Mouse (Mus musculus): ENCODE measurements around the gene Tdp2.
A peak's percentile ranks its signal among the peaks of the same experiment; 100 is the strongest.

Gene Tdp2

GRCm38 (mm10) chr13:24831353-24832130 is at the start of gene Tdp2, which contains the start of gene Acot13:
Gene Tdp2, plus strand, starts transcription at chr13:24831679.
Gene Acot13, minus strand, starts transcription at chr13:24831540.
- DNase-seq (ENCODE audit: low spot score in 2 of 2): peak; percentile 89 to 92

- no peak for DNase-seq (ENCODE audit: low spot score in 2 of 2)
Measured at GRCm38 (mm10) chr13:24781916-24782315, 49.6 kb upstream of the Tdp2 start.

GRCm38 (mm10) chr13:24786014-24786490 is 45.4 kb upstream of the Tdp2 start:
- DNase-seq (ENCODE audit: low spot score in 2 of 2): peak in 1 of 2 experiments; percentile 23

DNA sequence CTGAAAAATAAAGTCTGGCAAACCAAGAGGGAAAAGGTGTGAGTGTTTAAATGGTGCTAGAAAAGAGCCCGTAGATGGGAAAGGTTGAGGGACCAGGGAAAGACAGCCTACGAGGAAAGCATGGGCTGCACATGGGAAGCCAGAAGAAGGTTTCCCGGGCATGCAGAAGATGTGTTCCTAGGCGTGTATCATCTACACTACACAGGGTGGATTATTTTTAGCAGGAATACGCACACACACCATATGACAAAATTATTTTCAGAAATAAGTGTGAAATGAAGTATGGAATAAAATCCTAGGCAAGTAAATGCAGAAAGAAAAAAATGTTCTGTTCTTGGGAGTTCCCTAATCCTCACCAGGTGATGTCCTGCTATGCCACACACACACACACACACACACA is 44.0 kb upstream of the Tdp2 start:
- DNase-seq (ENCODE audit: low spot score in 2 of 2): no peak

- no peak for DNase-seq (ENCODE audit: low spot score in 2 of 2)
Measured at GRCm38 (mm10) chr13:24791349-24791748, 40.1 kb upstream of the Tdp2 start.

GRCm38 (mm10) chr13:24792411-24793045 is 39.0 kb upstream of the Tdp2 start:
- no peak for DNase-seq (ENCODE audit: low spot score in 2 of 2)

GRCm38 (mm10) chr13:24798686-24799085 is 32.8 kb upstream of the Tdp2 start:
- no peak for DNase-seq (ENCODE audit: low spot score in 2 of 2)

DNA sequence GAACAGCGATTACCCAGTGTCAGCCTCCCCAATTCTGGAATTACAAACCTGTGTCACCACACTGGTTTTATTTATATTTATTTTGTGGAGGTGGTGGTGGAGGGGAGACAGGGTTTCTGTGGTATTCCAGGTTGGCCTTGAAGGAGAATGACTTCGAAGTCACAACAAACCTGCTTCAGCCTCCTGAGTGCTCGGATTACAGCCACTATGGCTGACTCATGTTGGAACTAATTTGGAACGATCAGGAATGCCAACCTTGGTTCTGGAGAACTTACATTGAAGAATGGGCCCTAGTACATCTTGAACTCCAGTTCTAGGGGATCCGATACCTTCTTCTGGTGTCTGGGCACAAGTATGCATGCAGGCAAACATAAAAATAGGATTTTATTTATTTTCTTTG is 32.1 kb upstream of the Tdp2 start:
- no peak for DNase-seq (ENCODE audit: low spot score in 2 of 2)

DNA sequence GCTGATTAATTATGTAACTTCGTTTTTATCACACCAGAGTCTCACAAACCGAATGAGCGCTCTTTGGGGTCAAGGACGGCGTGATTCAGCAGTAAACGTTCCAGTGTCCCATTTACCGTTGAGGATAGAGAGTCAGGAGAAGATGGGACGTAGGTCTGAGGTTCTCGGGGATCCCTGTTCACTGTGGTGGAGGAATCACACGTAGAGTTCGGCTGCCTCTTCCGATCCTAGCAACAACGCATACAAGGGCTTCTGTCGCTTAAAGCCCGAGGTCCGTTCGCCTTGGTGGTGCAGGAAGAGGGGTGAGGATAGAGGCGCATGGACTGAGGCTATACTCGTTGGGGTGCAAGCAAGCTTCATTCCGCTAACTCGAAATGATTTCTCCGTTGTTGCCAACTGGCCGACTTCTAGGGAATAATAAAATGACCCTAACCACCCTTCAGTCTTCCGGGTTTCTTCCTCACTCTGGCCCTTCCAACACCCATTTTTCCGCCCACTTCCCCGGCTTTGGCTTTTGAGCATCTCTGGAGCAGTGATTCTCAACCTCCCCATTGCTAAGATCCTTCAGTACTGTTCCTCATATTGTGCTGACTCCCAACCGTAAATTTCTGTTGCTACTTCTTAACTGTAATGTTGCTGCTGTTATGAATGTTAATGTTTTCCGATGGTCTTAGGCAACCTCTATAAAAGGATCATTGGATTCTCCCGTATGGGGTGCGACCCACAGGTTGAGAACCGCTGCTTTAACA is 31.4 kb upstream of the Tdp2 start:
- peak; percentile 54 for DNase-seq (ENCODE audit: low spot score in 2 of 2)

- peak; percentile 94 to 95 for DNase-seq (ENCODE audit: low spot score in 2 of 2)
Measured at GRCm38 (mm10) chr13:24800674-24801307, 30.7 kb upstream of the Tdp2 start.

GRCm38 (mm10) chr13:24801308-24801921 is 30.1 kb upstream of the Tdp2 start, which contains the start of gene BC005537:
Gene BC005537, plus strand, starts transcription at chr13:24801657.
- DNase-seq (ENCODE audit: low spot score in 2 of 2): peak in 1 of 2 experiments; percentile 28

DNA sequence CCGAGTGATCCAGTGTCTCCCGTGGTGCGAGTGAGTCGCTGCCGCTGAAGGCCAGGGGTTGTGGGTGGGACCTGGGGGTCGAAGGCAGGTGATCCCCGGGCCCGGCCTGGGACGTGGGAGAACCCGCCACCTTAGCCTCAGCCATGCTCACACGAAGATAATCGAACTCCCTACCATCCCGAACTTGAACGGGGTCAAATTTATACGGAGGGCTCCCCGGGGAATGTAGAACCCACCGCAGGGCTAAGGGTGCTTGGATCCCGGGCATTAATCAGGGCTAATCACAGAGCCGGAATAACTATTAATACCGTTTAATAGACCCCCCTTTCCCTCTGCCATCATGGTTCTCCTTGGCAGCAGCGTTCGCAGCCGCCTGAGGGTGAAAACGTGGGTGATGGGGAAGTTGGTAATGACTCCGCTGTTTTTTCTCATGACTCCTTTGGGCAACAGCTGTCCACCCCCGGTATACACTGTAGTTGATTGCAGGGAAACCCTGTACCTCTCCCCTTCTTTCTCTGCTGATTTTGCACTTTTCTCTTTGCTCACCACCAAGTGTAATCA is 29.3 kb upstream of the Tdp2 start:
- DNase-seq (ENCODE audit: low spot score in 2 of 2): no peak

GRCm38 (mm10) chr13:24803196-24803595 is 28.3 kb upstream of the Tdp2 start:
- no peak for DNase-seq (ENCODE audit: low spot score in 2 of 2)

DNA sequence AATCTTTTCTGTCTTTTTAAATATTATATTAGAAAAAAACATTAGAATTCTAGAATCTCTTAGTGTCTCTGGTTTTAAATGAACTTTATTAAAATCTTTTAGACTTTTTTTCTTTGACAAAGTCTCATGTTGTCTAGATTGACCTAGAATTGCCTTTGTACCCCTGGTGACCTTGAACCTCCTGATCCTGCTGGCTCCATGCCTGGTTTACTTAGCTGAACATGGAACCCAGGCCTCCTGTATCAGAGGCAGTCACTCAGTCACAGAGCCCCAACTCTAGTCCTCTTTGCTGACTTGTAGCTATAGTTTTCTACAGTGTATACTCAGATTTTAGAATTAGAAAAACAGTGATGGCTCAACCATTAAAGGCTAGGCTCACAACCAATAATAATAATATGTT is 25.4 kb upstream of the Tdp2 start:
- DNase-seq (ENCODE audit: low spot score in 2 of 2): no peak

GRCm38 (mm10) chr13:24812521-24812920 is 19.0 kb upstream of the Tdp2 start:
- no peak for DNase-seq (ENCODE audit: low spot score in 2 of 2)

- no peak for DNase-seq (ENCODE audit: low spot score in 2 of 2)
Measured at GRCm38 (mm10) chr13:24814616-24815015, 16.9 kb upstream of the Tdp2 start.

- no peak for DNase-seq (ENCODE audit: low spot score in 2 of 2)
Measured at GRCm38 (mm10) chr13:24816125-24817092, 15.1 kb upstream of the Tdp2 start.

DNA sequence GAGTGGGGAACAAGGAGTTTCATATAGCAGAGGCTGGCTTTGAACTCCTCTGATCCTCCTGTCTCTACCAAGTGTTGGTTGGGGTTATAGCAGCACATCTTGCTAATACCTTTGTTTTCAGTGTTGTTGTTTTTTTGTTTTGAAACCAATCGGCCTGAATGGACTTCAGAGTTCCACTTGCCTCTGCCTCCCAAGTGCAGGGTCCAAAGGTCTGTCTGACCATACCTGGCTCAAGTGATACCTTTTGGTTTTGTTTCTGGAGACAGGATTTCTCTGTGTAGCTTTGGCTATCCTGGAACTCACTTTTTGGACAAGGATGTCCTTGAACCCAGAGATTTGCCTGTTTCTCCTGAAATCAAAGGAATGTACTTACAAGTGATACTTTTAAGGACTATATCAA is 11.5 kb upstream of the Tdp2 start:
- no peak for DNase-seq (ENCODE audit: low spot score in 2 of 2)

DNA sequence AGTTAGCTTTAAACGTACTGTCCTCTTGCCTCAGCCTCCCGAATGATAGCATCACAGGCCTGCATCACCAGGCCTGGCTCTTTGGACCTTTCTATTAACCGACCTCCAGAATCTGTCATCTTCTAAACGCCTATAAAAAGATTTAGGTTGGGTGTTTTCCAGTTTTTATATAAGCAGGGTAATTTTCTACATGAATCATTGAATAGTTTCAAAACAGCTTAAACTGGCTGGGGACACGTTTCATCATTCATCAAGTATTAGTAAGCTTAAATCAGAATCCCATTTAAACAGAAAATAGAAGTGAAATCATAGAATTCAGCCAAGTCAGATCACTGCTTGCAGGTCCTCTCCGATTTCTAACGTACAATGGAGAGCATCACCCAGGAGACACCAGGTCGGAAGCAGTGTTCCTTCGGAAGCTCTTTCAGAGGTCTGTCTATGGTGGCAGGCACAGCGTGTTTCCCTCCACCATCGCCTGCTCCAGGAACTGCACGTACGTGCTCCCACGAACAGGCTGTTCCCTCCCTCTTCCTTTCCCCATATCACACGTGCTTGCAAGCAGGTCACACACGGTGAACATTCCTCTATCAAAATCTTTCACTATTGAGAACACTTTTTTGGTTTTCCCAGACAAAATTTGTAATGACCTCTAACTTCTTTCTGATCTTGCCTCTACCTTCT is 8.7 kb upstream of the Tdp2 start:
- no peak for DNase-seq (ENCODE audit: low spot score in 2 of 2)

Data from frontal cortex, postnatal 36 days (tissue).